Mouse (Mus musculus) thymus, postnatal 14 days (tissue): Measurements from ENCODE around the gene Ggn.
A peak's percentile ranks its signal among the peaks of the same experiment; 100 is the strongest.
"Not testable (repeated sequence)": the region's sequence is repeated elsewhere in the genome, so short reads cannot be mapped to it uniquely, and the experiment has no call there.

ENCODE experiments used
- DNase-seq: peaks from one replicate; pipeline ENCODE4 v3.0.0; 2021

Gene Ggn

GRCm38 (mm10) chr7:29162294-29162693 is 7.7 kb upstream of the Ggn start:
- no peak for DNase-seq

- peak; percentile 58 for DNase-seq
These were observed 7.1 kb upstream of the Ggn start for GRCm38 (mm10) chr7:29162750-29163525.

- DNase-seq = no peak
These were observed 2.4 kb upstream of the Ggn start for GRCm38 (mm10) chr7:29167656-29168055.

- DNase-seq = no peak
These were observed 1.8 kb upstream of the Ggn start for GRCm38 (mm10) chr7:29168121-29168695.

GRCm38 (mm10) chr7:29168791-29169230 is 1.2 kb upstream of the Ggn start:
- no peak for DNase-seq

- DNase-seq = peak; percentile 38
These were observed 562 bp upstream of the Ggn start for GRCm38 (mm10) chr7:29169231-29170065.

GRCm38 (mm10) chr7:29170755-29171561 is 948 bp downstream of the Ggn start:
- DNase-seq = no peak

- DNase-seq = no peak
These were observed 1.6 kb downstream of the Ggn start for GRCm38 (mm10) chr7:29171562-29172097.

GRCm38 (mm10) chr7:29172390-29173016 is 2.5 kb downstream of the Ggn start:
- DNase-seq = no peak

GRCm38 (mm10) chr7:29178106-29178505 is 8.1 kb downstream of the Ggn start:
- DNase-seq = peak; percentile 29

GRCm38 (mm10) chr7:29179323-29179722 is 9.3 kb downstream of the Ggn start:
- DNase-seq = peak; percentile 24

- peak; percentile 98 for DNase-seq
These were observed 10.3 kb downstream of the Ggn start, which contains the start of gene Psmd8 for GRCm38 (mm10) chr7:29180077-29180853. Gene Psmd8, minus strand, starts transcription at chr7:29180701.

- no peak for DNase-seq
These were observed 10.8 kb downstream of the Ggn start for GRCm38 (mm10) chr7:29180854-29181236.

GRCm38 (mm10) chr7:29181323-29181722 is 11.3 kb downstream of the Ggn start:
- not testable (repeated sequence) for DNase-seq

- not testable (repeated sequence) for DNase-seq
These were observed 24.2 kb downstream of the Ggn start for GRCm38 (mm10) chr7:29194230-29194629.

- DNase-seq = peak; percentile 38
These were observed 32.6 kb downstream of the Ggn start for GRCm38 (mm10) chr7:29202577-29202976.

- DNase-seq = peak; percentile 43
These were observed 41.0 kb downstream of the Ggn start for GRCm38 (mm10) chr7:29211013-29211412.

- DNase-seq = peak; percentile 89
These were observed 41.6 kb downstream of the Ggn start for GRCm38 (mm10) chr7:29211415-29212198.

- DNase-seq = no peak
These were observed 42.3 kb downstream of the Ggn start for GRCm38 (mm10) chr7:29212199-29212765.
